Mouse (Mus musculus): ENCODE data around the gene Golga2.
A peak's percentile ranks its signal among the peaks of the same experiment; 100 is the strongest.

Gene Golga2

DNA sequence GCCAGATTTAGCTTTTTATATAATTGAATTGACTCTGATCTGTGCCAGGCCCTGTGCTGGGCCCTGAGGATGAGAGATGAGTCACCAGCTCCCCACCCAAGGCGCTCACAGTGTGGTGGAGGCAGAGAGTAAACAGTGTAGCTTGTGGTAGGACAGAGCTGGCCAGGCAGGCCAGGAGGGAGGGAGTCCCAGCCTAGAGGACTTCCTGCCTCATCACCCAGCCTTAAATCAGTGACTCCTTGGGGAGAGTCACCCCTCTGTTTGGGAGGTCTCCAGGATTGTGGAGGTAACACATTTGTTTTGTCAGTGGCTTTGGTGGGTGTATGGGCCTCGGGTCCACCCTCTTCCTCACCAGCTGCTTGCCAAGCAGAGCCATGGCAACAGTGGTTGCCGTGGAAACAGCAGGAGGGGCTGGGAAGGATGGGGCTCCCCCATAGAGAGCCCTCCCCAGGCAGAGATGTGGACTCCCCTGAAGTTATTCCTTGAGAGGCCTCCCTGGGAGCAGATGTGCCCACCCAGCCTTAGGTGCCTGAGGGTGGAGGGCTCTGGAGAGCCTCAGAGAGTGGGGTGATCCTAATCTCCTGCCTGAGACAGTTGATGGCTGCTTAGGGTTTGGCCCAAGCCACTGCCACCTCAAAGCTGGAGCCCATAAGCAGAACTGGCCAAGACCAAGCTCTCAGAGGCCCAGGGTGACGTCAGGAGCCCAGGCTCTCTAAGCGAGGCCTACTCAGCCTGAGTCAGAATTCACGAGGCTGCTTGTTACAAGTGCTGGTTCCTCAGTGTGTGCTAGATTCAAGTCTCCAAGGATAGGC is 55.6 kb downstream of the Golga2 start:
- no peak for DNase-seq (ENCODE audit: low read depth, low spot score)

DNA sequence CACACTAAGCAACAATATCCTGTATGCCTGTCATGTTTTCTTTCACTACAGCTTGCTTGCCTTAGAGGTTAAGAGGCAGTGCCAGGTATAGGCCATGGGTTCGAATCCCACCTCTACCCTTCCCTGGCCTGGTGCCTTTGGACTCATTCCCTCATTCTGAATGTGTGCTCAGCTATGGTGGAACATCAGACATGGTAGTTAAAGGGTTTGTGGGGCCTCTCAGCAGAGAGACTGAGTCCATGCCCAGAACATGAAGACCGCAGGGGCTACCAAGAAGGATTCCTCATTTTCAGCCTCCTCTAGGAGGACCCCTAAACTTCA is 56.1 kb downstream of the Golga2 start:
- no peak for DNase-seq (ENCODE audit: low read depth, low spot score)

DNA sequence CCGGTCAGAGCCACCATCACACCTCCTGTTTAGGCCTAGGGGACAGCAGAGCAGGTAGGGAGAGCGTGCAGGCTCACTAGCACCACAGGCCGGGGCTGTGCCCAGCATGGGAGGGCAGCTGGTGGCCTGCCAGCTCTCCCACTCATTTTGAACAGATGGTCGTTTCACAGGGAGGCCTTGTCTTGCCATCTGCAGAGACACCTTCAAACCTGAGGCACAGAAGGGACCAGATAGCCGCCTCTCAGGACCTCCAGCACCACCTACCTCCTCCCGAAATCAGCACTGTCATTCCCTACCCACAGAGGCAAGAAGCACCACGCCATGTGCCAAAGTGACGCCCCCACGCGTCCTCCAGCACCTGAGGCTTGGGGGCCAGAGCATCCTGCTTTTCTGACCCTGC is 56.9 kb downstream of the Golga2 start:
- no peak for DNase-seq (ENCODE audit: low read depth, low spot score)

DNA sequence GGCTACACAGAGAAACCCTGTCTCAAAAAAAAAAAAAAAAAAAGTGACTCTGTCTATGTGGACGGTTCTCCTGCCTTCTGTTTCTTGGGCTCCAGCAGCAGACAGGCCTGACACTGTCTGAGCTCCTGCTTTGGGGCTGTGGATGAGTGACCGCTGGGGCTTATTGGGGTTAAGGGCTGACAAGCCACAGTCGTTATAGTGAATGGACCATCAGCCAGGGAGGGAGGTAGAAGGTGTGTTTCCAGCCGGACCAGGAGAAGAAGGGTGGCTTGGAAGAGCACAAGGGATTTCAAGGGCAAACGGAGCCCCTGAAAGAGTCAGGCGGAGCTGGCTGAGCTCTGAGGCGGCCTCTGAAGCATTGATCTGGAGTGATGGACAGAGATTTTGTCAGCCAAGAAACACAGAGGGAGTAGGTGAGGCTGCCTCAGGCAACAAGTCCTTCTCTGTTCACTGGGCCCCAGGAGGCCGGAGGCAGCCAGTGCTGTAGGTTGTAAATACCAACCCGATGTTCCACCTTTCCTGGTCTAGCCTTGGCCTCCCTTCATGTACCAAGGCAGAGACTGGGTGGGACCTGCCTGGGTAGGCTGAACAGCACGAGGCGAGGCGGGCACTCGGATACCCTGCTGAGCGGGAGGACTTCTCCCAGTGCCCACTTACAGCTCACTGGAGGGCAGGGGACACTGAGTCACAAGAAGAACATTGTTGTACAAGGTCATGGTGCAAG is 57.6 kb downstream of the Golga2 start:
- DNase-seq (ENCODE audit: low read depth, low spot score), result no peak

DNA sequence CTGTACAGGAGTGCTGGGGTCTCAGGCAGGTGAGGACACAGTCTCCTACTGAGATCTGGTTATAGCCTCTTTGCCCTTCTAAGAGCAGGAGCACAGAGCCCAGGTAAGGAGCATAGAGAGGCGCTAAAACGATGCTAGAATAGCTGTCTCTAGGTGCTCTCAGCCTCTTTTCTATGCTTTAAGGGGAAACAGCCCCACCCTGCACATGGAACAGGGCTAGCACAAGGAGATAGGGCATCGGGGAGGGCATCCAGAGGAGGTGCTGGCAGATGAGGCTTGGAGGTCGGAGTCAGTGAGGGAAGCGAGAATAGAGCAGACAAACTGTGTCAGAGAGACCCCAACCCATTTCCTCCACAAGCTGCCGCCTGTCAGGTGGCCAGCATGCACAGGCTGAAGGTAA is 59.8 kb downstream of the Golga2 start:
- DNase-seq (ENCODE audit: low read depth, low spot score), result no peak

DNA sequence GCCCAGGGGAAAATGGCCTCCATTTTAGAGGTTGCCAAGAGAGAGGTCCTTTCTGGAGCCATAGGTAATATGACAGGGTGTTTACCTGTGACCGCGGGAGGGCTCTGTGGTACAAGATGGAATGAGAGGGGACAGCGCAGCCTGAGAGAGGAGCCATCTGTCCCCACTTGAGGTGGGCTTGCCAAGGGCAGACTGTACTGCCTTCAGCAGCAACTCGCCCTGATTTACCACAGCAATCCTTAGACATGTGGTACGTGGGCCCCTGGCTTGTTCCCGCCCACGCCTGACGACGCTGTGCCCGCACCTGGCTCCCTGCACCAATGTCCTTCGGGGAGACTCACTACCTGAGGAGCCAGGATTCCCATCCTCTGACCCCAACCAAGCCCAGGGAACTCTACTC is 61.1 kb downstream of the Golga2 start:
- no peak for DNase-seq (ENCODE audit: low read depth, low spot score)

DNA sequence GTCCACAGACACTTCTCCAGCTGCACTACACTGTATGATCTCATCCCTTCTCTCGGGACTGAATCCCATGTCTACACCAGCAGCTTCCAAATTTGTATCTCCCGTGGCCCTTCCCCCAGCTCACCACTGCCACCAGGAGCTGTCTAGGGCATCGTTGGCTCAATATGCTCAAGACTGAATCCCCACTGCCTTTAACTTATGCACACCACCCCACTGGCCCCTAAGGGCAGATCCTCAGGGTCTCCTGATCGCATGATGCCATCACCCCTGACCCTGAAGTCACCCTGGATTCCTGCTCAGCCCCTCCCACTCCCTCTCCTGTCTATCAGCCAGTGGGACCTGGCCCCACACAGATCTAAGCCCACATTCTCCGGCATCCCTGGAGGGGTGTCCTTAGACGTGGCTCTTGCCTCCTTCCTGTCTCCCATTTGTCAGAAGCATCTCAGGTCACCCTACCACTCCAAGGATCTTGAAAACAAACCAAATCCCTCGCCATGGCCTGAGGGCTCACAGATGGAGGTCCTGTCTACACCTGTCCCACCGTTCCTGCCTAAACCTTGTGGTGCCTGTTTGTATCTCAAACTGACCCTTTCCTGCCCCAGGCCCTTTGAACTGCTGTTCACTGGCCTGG is 62.6 kb downstream of the Golga2 start:
- DNase-seq (ENCODE audit: low read depth, low spot score), result no peak

DNA sequence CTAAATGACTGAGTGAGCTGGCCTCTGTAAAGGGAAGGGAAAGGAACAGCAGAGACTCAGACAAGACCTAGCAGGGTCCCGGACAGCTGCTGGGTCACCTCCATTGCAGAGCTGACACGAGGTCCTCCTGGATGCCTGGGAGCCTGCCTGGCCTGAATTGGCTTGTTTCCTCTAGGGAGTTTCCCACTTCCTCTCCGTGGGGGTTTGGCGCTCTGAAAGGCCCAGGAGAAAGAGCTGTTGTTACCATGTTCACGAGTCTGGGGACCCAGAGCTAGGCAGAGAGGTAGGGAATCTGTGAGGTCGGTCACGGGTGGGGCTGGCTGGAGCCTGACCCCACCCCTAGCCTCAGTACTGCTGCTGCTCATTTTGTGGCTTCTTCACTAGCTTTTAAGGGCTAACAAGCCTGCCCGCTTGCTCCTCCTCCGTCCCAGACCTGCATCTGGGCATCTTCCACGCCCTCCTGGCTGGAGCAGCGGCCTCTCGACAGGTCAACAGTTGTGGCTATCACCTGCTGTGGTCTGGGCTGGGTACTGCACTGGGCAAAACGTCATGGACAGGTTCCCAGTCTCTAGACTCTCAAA is 63.4 kb downstream of the Golga2 start:
- no peak for DNase-seq (ENCODE audit: low read depth, low spot score)

DNA sequence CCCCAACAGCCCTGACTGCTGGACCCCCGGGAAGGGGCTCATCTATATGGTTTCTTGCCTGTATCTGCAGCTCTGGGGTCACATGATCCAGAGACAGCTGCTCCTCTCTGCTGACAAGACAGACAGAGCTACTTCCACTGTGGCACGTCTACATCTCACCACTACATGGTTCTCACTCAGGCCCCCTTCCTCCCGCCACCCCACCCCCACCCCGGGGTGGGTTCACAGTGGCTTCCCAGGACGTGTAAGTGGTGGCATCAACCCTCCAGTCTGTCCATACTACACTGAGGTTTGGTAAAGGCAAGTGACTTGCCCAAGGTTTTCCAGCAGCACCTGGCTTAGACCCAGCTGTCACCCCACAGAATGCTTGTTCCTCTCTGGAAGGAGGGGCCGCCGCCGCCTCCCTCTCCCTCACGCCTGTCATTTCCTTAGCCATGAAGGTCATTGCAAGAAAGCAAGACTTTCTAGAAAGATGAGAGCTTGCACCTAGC is 64.3 kb downstream of the Golga2 start:
- DNase-seq (ENCODE audit: low read depth, low spot score), result no peak

DNA sequence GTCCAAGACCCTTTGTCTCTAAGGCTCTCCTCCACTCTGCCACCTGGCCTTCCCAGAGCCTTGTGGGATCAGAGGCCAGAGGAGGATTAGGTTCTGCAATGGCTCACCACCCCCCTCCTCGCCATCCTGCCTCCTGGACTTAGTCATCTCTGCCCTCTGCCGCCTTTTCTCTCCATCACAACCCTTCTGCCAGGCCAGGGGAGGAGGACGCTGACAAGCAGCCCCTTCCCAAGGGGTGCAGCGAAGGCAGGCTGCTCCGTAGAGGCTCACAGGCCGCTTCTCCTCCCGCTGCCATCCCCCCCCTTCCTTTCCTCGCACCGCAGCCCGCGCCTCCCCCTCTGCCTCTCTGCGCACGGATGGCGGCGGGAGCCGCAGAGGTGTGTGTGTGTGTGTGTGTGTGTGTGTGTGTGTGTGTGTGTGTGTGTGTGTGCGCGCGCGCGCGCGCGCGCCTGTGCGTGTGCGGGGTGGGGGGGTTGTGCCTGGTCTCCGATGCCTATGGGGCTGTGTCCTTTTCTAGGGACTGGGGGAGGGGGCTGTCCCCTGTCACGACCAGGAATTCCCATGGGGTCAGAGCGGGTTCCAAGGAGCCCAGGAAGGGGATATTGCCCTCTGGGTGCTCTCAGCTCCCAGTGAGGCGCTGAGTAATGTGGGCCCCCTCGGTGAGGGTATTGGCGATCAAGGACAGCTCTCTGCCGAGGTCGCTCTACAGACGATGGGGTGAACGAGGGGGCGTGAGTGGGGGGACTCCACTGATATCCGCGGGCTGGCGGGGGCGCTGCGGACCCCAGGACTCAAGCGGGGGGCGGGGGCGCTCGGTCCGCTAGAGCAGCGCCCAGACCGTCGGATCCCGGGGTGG is 65.2 kb downstream of the Golga2 start, which contains the start of gene Ciz1:
Gene Ciz1 (plus strand): TSS at position 177 of the 856 bp plus-strand sequence.
- DNase-seq (ENCODE audit: low read depth, low spot score), result peak; percentile 75

DNA sequence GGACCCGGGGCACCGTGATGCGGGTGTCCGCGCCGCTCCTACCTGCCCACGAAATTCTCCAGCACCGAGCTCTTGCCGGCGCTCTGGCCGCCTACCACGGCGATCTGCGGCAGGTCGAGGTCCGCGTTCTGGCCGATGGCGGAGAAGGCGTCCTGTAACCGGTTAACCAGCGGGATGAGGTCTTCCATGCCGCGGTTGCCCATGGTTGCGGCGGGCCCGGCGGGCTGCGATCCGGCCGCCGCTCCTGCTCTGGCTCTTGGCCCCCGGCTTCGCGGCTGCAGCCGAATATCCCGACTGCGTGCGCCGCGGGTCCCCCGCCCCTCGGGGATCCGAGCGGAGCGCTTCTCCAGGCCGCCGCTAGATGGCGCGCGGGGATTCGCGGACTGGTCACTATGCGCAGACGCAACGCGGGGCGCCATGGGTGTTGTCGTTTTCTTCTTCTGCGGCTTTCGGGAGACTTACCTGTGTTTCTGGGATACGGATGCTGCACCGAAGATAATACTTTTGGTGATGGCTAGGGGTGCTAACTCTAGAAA is 65.9 kb downstream of the Golga2 start, which contains the start of gene Dnm1:
Gene Dnm1 (minus strand): TSS at position 332 of the 536 bp plus-strand sequence.
- DNase-seq (ENCODE audit: low read depth, low spot score), result peak; percentile 81

DNA sequence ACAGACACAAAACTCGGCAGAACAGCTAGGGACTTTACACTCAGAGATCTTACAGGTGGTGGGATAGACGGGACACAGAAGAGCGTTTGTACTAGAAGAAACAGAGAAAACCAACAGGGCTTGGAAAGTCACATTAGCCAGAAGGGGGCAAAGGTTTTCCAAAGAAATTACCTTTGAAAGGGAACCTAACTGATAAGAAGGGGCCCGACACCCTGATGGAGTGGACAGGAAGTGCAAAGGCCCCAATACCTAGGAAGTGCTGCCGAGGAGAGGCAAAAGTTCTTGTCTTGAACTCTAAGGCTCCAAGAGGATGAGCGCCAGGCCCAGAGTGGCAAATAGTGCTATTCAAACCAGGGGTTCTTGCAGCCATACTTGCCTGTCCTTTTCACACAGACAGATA is 66.7 kb downstream of the Golga2 start:
- no peak for DNase-seq (ENCODE audit: low read depth, low spot score)

DNA sequence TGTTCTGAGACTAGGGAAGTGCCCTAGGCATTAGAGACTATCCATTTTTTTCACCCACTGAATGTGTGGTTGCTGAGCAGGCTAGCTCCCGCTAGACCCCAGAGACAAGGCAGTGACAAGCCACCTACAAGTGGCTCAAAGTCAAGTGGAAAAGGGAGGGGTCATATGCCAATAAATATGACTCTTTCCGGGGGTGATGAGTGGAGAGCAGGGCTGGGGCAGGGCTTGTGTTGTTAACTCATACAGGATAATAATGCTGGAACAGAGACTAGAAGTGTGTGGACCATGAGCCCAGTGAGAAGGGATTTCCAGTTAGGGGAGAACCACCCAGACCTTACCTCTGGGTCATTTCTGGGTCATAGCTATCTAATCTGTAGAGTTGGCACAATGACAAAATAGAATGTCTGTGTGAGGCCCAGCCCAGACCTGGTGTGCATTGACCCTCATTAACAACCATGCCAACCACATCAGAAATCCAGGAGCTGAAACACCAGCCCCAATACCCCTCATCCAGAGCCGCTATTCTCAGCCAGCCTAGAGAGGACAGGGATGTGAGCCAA is 67.2 kb downstream of the Golga2 start:
- DNase-seq (ENCODE audit: low read depth, low spot score), result no peak

DNA sequence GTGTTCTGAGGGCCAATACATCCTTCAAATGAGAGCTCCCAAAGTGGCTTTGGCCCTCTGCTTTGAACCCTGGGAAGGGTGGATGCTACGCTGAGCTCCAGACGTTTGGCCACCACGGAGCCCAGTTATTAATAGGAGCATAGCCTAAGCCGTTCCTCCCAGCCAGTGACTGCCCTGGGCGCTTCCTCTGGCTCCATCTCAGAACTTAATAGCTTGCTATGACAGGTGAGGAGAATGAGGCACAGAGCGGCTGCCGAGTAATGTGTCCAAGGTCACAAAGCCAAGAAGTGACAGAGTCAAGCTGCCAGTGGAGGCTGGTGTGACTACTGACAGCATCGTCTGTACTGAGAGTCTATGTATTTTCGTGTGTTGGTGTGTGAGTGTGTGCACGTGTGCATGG is 69.0 kb downstream of the Golga2 start:
- no peak for DNase-seq (ENCODE audit: low read depth, low spot score)

Measured in retina, adult 2 months (tissue).